Mouse (Mus musculus) forebrain, embryonic 11.5 days (tissue): ENCODE measurements around the gene Slc11a2. TPM values are rescaled to one million over a fixed set of nuclear protein-coding genes. Genes with fewer than 3 reads are reported as not detected.
"Not testable (repeated sequence)": the region's sequence is repeated elsewhere in the genome, so short reads cannot be mapped to it uniquely, and the experiment has no call there.

ENCODE experiments used
- ATAC-seq: fragments of 200-750 bp; cut with Nextera tagmentation; replicated peaks from 2 replicates; pipeline ENCODE4 v1.8.0; 2017; ENCODE audit warnings: moderate TSS enrichment; ENCODE audit not compliant: low FRiP score
- DNase-seq: peaks from one replicate; pipeline ENCODE4 v3.0.0-alpha.2; 2017; ENCODE audit warnings: low spot score
- H3K27ac ChIP-seq: fragments of 300-500 bp; sonication (generic); 2 replicates; pipeline ENCODE4 v1.5.1; 2014; ENCODE audit warnings: low read depth, low read length
- H3K27me3 ChIP-seq: fragments of 300-500 bp; sonication (generic); 2 replicates; pipeline ENCODE4 v1.6.1; 2014; ENCODE audit warnings: mild to moderate bottlenecking, low read length, mixed read lengths; ENCODE audit not compliant: control insufficient read depth, insufficient read depth
- H3K36me3 ChIP-seq: fragments of 300-500 bp; sonication (generic); 2 replicates; pipeline ENCODE4 v1.6.1; 2014; ENCODE audit warnings: mild to moderate bottlenecking, low read length, moderate library complexity, mixed read lengths; ENCODE audit not compliant: control insufficient read depth, insufficient read depth
- H3K4me1 ChIP-seq: fragments of 300-500 bp; sonication (generic); replicated peaks from 2 replicates; pipeline ENCODE4 v1.6.1; 2014; ENCODE audit warnings: low read length, mixed read lengths; ENCODE audit not compliant: control insufficient read depth, insufficient read depth
- H3K4me2 ChIP-seq: fragments of 300-500 bp; sonication (generic); 2 replicates; pipeline ENCODE4 v1.6.1; 2014; ENCODE audit warnings: low read depth, mild to moderate bottlenecking, low read length, moderate library complexity, mixed read lengths; ENCODE audit not compliant: severe bottlenecking
- H3K4me3 ChIP-seq: fragments of 300-500 bp; sonication (generic); 2 replicates; pipeline ENCODE4 v1.5.1; 2014; ENCODE audit warnings: low read depth, low read length
- H3K9ac ChIP-seq: fragments of 300-500 bp; sonication (generic); 2 replicates; pipeline ENCODE4 v1.6.1; 2014; ENCODE audit warnings: low read length
- H3K9me3 ChIP-seq: fragments of 300-500 bp; sonication (generic); 2 replicates; pipeline ENCODE4 v1.6.1; 2016; ENCODE audit warnings: low read length, mixed read lengths; ENCODE audit not compliant: control insufficient read depth
- WGBS: fragments of 180-500 bp; shearing (Covaris S2); extraction: QIAGEN DNeasy Blood & Tissue Kit; methylation state at CpG from one replicate; pipeline ENCODE4 v1.1.7; 2014; 5-methylcytosine and 5-hydroxymethylcytosine counted together
- polyA plus RNA-seq: library from polyadenylated mRNA; unstranded; fragments of >200 nt; fragmentation: Nextera tagmentation; extraction: Ambion mirVana; gene quantifications from 2 replicates; pipeline ENCODE4 v1.2.1, GENCODE M21; 2014

The Slc11a2 gene
- polyA plus RNA-seq, 1 experiment from 2014 or later = 18.0 TPM

- Histone ChIP-seq H3K27me3 (peaks cover 19% of the 10 kb centered on the region), H3K9ac (peak overlapping the region; percentile 12), H3K27ac (no peak overlapping the region), H3K4me3 (peak overlapping the region; percentile 96), H3K9me3 (no peaks in the 10 kb centered on the region), H3K4me2 (peak overlapping the region; percentile 69), H3K36me3 (no peaks in the 10 kb centered on the region), H3K4me1 (peaks cover 12% of the 10 kb centered on the region)
- WGBS = 3% methylated on average over 14 of the region's 14 CpGs
- DNase-seq = no peak
- ATAC-seq = no peak
Observed at GRCm38 (mm10) chr15:100423916-100424315, 956 bp downstream of the Slc11a2 start.

GRCm38 (mm10) chr15:100422899-100423860 lies 1.7 kb downstream of the Slc11a2 start:
- H3K4me2 ChIP-seq = peak overlapping the region; percentile 69
- H3K4me3 ChIP-seq = peak overlapping the region; percentile 96
- DNase-seq (peak; percentile 99), ATAC-seq (peak; percentile 99)
- H3K4me1 ChIP-seq = peaks cover 12% of the 10 kb centered on the region
- H3K27me3 ChIP-seq = peaks cover 19% of the 10 kb centered on the region
- no peak overlapping the region for H3K27ac ChIP-seq
- no peaks in the 10 kb centered on the region for H3K36me3 ChIP-seq
- WGBS = 1% methylated on average over 65 of the region's 65 CpGs
- peak overlapping the region; percentile 90 for H3K9ac ChIP-seq
- H3K9me3 ChIP-seq = no peaks in the 10 kb centered on the region

GRCm38 (mm10) chr15:100422476-100422875 lies 2.4 kb downstream of the Slc11a2 start:
- peaks cover 19% of the 10 kb centered on the region for H3K27me3 ChIP-seq
- peak; percentile 71 for DNase-seq
- H3K4me1 ChIP-seq = peaks cover 12% of the 10 kb centered on the region
- H3K27ac ChIP-seq = no peak overlapping the region
- under 1% methylated on average over 40 of the region's 44 CpGs for WGBS
- ATAC-seq = peak; percentile 78
- peak overlapping the region; percentile 69 for H3K4me2 ChIP-seq
- H3K4me3 ChIP-seq = peak overlapping the region; percentile 96
- no peaks in the 10 kb centered on the region for H3K36me3 ChIP-seq
- no peaks in the 10 kb centered on the region for H3K9me3 ChIP-seq
- peak overlapping the region; percentile 90 for H3K9ac ChIP-seq

- H3K27ac ChIP-seq = not testable (repeated sequence)
- 21% methylated on average over 3 of the region's 3 CpGs for WGBS
- H3K4me1 ChIP-seq = peaks cover 12% of the 10 kb centered on the region
Observed at GRCm38 (mm10) chr15:100421758-100422197, 3.1 kb downstream of the Slc11a2 start, which contains the start of gene Gm5475. Gm5475 (plus strand) TSS chr15:100422147.

GRCm38 (mm10) chr15:100421059-100421757 lies 3.7 kb downstream of the Slc11a2 start:
- ATAC-seq (no peak), DNase-seq (no peak)
- no peaks in the 10 kb centered on the region for H3K36me3 ChIP-seq
- WGBS = 61% methylated on average over 8 of the region's 8 CpGs
- peak overlapping the region; percentile 23; the same call in 1 of the 2 replicates for H3K9ac ChIP-seq
- no peak overlapping the region for H3K27ac ChIP-seq
- peak overlapping the region; percentile 69 for H3K4me2 ChIP-seq
- no peaks in the 10 kb centered on the region for H3K9me3 ChIP-seq
- H3K4me3 ChIP-seq = peak overlapping the region; percentile 96; the same call in 1 of the 2 replicates
- H3K4me1 ChIP-seq = peaks cover 12% of the 10 kb centered on the region
- peaks cover 19% of the 10 kb centered on the region for H3K27me3 ChIP-seq

More at GRCm38 (mm10) chr15:100421758-100422197, 3.1 kb downstream of the Slc11a2 start, which contains the start of gene Gm5475:
- H3K9ac ChIP-seq = peak within 1 kb of the TSS; percentile 90
- H3K4me2 ChIP-seq = peak within 1 kb of the TSS; percentile 69
- peak within 1 kb of the TSS; percentile 96 for H3K4me3 ChIP-seq
- H3K27me3 ChIP-seq = peaks cover 19% of the 10 kb centered on the region
- ATAC-seq, H3K36me3 ChIP-seq, DNase-seq, H3K9me3 ChIP-seq: not testable (repeated sequence)

- Histone ChIP-seq H3K27ac (no peak overlapping the region), H3K9ac (no peak overlapping the region; the same call in 1 of the 2 replicates)
- WGBS = 70% methylated on average over 9 of the region's 9 CpGs
Observed at GRCm38 (mm10) chr15:100419901-100420745, 4.7 kb downstream of the Slc11a2 start.

GRCm38 (mm10) chr15:100419311-100419710 lies 5.6 kb downstream of the Slc11a2 start:
- Histone ChIP-seq H3K9ac (no peak overlapping the region; the same call in 1 of the 2 replicates), H3K9me3 (no peaks in the 10 kb centered on the region), H3K4me1 (peaks cover 12% of the 10 kb centered on the region), H3K27ac (no peak overlapping the region), H3K36me3 (no peaks in the 10 kb centered on the region), H3K4me2 (no peak overlapping the region), H3K4me3 (no peak overlapping the region), H3K27me3 (peaks cover 8% of the 10 kb centered on the region)
- DNase-seq = no peak
- ATAC-seq = no peak
- 76% methylated on average over 8 of the region's 8 CpGs for WGBS

More at GRCm38 (mm10) chr15:100419901-100420745, 4.7 kb downstream of the Slc11a2 start:
- DNase-seq = no peak
- Histone ChIP-seq H3K36me3 (no peaks in the 10 kb centered on the region), H3K27me3 (peaks cover 16% of the 10 kb centered on the region), H3K9me3 (no peaks in the 10 kb centered on the region), H3K4me1 (peaks cover 12% of the 10 kb centered on the region), H3K4me2 (no peak overlapping the region), H3K4me3 (no peak overlapping the region)
- ATAC-seq = no peak
